Mouse (Mus musculus): Measurements from ENCODE around the gene Polr3b.

DNA sequence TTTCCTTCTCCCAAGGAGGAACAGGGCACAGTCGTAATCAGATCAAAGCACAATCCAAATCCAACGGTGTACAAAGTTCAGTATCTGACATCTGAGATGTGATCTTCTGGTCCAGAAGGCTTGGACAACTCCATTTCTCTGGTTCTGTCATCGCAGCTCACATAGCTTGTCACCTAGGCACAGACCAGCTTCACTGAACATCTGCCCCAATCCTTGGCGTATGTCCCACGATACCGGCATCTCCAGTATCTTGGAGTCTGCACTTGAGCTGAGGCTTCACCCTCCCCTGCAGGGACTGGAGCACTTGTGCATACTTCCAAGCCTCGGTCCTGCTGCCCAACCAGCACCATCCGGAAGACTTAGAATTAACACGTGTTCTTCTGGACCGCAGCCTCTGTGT, 14.6 kb downstream of the Polr3b start:
- TF ChIP-seq CTCF (IDR thresholded peaks at IDR 0.05; ENCODE audit: control insufficient read depth, insufficient read depth, insufficient replicate concordance, low read depth, low read length) = no peak
- TF ChIP-seq POLR2A (IDR thresholded peaks at IDR 0.05; ENCODE audit: control insufficient read depth, low read depth, low read length) = no peak
